Mouse (Mus musculus) liver, postnatal 0 days (tissue): ENCODE measurements around the gene Foxo3.

Experiments
- CTCF ChIP-seq: sonication (generic); IDR thresholded peaks from 2 replicates; pipeline ENCODE4 v1.5.1; 2016; ENCODE audit warnings: antibody characterized with exemption, low read depth
- EP300 ChIP-seq: IDR thresholded peaks from 2 replicates; pipeline ENCODE4 v1.6.1; 2016; ENCODE audit warnings: antibody characterized with exemption, low read depth, mild to moderate bottlenecking

- TF ChIP-seq EP300 (no peak), CTCF (no peak)
Observed at GRCm38 (mm10) chr10:42230471-42231099, 46.0 kb downstream of the Foxo3 start.
